Mouse (Mus musculus) testis, adult 2 months (tissue): Measurements from ENCODE around the gene Grasp. TPM values are rescaled to one million over a fixed set of nuclear protein-coding genes. Genes with fewer than 3 reads are reported as not detected.
A peak's percentile ranks its signal among the peaks of the same experiment; 100 is the strongest.

Source experiments
- H3K27ac ChIP-seq: fragments of 200-500 bp; 2 replicates; pipeline ENCODE4 v1.5.1; 2012; ENCODE audit warnings: low read depth, low read length; ENCODE audit not compliant: control insufficient read depth, insufficient read depth
- H3K27me3 ChIP-seq: fragments of 200-500 bp; 2 replicates; pipeline ENCODE4 v1.6.1; 2012; ENCODE audit warnings: mild to moderate bottlenecking, low read length, moderate library complexity; ENCODE audit not compliant: control insufficient read depth, insufficient read depth
- H3K36me3 ChIP-seq: fragments of 200-500 bp; 2 replicates; pipeline ENCODE4 v1.6.1; 2012; ENCODE audit warnings: mild to moderate bottlenecking, low read length; ENCODE audit not compliant: control insufficient read depth, insufficient read depth
- H3K4me1 ChIP-seq: fragments of 200-500 bp; 2 replicates; pipeline ENCODE4 v1.6.1; 2012; ENCODE audit warnings: low read length; ENCODE audit not compliant: control insufficient read depth, insufficient read depth
- H3K4me3 ChIP-seq: fragments of 200-500 bp; 2 replicates; pipeline ENCODE4 v1.5.1; 2012; ENCODE audit warnings: low read depth, mild to moderate bottlenecking, low read length, moderate library complexity, mixed read lengths; ENCODE audit not compliant: control insufficient read depth
- CTCF ChIP-seq: fragments of 200-500 bp; IDR thresholded peaks from 2 replicates; pipeline ENCODE4 v1.5.1; 2012; ENCODE audit warnings: low read depth, mild to moderate bottlenecking, inconsistent platforms, low read length, moderate library complexity; ENCODE audit not compliant: control insufficient read depth, insufficient read depth, insufficient replicate concordance
- POLR2A ChIP-seq: fragments of 200-500 bp; IDR thresholded peaks from 2 replicates; pipeline ENCODE4 v1.6.1; 2012; ENCODE audit warnings: low read depth, mild to moderate bottlenecking, inconsistent platforms, low read length, moderate library complexity; ENCODE audit not compliant: control insufficient read depth
- polyA plus RNA-seq: library from polyadenylated mRNA; depleted of rRNA; stranded (reverse); fragments of >200 nt; gene quantifications from 2 replicates; pipeline ENCODE4 v1.2.3, GENCODE M21; 2012

Gene Grasp
- polyA plus RNA-seq, 1 experiment, result 1.8 TPM

DNA sequence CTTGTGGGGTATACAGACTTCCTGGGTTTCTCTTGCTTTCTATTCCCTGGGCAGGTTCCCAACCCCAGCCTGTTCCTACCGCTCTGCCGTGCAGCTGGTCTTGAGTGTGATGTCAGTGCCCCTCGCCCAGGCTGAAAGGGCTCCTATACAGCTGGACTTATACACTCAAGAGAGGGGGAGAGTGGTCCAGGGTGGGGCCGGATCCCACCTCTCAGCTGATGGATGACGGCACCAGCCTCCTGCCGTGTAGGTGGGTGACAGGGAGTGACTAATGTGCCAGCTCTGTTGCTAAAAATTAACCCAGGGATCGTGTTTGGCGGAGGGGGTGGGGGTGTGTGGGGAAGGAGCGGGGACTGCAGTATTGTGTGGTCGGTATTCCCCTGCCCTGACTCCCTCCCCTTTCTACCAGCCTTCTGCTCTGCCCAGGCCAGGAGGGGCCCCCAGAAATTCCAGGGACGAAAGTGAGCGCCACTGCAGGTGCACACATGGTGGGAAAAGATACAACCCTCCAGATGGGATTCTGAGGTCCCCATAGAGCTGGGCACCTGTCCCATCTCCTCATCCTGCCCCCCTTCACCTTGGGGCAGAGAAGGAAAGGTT lies 11.8 kb downstream of the Grasp start:
- H3K36me3 ChIP-seq, result no peaks in the 10 kb centered on the region
- H3K4me3 ChIP-seq, result no peak overlapping the region
- TF ChIP-seq POLR2A, result no peak
- TF ChIP-seq CTCF, result no peak
- no peak overlapping the region for H3K27ac ChIP-seq
- H3K4me1 ChIP-seq, result peaks cover 15% of the 10 kb centered on the region
- no peaks in the 10 kb centered on the region for H3K27me3 ChIP-seq

DNA sequence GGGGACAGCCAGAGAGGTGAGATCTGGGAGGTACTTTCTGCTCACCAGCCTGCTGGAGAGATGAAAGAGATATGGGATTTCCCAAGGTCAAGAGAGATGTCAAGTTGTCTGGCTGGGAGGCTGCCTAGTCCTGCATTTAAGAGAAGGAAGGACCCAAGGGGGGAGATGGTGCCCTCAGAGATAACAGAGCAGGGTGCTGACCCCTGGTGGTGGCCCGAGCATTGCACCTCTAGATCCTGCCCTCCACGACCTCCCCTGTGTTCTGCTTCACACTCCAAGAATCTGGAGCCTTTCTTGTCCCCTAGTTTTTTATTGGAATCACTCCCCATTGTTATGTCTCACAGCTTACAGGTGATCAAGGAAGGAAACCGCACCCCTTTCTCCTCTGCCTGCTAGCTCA lies 12.9 kb downstream of the Grasp start:
- TF ChIP-seq POLR2A, result no peak
- TF ChIP-seq CTCF, result peak; percentile 78
- Histone ChIP-seq H3K36me3 (no peaks in the 10 kb centered on the region), H3K4me3 (no peak overlapping the region), H3K27me3 (no peaks in the 10 kb centered on the region), H3K4me1 (peaks cover 12% of the 10 kb centered on the region), H3K27ac (no peak overlapping the region)

DNA sequence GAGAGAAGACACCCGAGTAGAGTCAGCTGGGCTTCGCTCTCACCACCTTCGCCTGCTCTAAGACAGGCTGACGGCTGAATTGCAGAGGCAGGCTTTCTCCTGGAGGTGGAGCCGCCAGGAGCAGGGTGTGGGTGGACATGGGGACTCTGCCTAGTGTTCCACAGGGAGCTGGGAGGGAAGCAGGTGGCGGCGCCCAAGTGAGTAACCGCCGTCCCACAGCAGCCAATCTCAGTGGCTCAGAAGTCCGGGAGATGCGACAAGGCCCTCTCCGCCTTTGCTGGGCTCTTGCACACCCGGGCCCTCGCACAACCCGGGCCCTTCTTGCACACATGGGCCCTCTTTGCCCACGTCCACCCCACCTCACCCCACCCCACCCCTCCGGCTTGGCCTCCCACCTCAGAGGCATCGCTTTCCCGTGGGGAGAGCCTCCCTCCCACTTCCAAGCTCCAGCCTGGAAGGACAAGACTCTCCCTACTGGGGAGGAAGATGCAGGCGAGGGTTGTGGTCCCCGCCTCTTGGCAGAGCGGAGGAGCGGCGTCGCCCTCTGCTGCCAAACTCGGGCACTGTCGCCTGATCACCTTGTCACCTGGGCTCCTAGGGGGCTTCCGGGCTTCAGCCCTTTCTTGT lies 15.0 kb downstream of the Grasp start:
- no peak overlapping the region for H3K4me3 ChIP-seq
- H3K4me1 ChIP-seq, result peaks cover 9% of the 10 kb centered on the region
- TF ChIP-seq CTCF (peak; percentile 47; the same call in 1 of the 2 replicates), POLR2A (no peak)
- no peaks in the 10 kb centered on the region for H3K36me3 ChIP-seq
- H3K27ac ChIP-seq, result no peak overlapping the region
- H3K27me3 ChIP-seq, result no peaks in the 10 kb centered on the region

DNA sequence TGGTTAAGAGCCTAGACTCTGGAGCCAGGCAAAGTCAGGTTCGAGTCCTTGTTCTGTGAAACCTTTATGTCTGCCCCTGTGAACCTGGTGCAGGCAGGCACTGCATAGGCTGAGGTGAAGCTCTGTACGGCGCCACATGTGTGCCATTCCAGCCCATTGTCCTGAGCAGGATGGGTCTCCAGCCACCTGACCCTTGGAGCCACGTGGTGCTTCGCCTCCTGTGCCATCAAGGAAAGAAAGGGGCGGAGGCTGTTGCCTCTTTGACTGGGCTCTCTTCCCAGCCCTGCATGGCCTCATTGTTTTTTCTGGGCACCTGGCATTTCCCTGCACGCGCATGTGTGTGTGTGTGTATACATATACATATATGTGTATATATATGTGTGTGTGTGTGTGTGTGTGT lies 15.8 kb downstream of the Grasp start:
- no peaks in the 10 kb centered on the region for H3K27me3 ChIP-seq
- no peak overlapping the region for H3K27ac ChIP-seq
- H3K36me3 ChIP-seq, result no peaks in the 10 kb centered on the region
- no peak overlapping the region for H3K4me3 ChIP-seq
- H3K4me1 ChIP-seq, result peaks cover 9% of the 10 kb centered on the region
- TF ChIP-seq CTCF (no peak), POLR2A (no peak)

DNA sequence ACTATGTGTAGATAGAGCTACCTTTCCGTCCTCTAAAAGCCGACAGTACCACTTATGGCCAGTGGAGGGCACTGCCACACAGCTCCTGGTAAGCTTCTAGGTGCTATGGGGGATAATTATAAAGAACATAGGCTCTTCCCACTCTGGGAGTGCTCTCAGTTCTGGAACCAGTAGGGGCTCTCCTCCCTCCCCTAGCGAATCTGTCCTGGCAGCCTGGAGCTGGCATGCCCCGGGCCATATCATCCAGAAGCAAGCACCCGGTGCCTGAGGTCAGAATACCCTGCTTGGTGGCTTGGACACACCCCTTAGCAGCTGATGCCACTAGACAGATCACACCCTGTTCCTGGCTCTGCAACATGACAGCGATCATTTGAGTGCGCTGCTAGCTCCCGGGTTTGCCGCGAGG lies 16.8 kb downstream of the Grasp start:
- Histone ChIP-seq H3K36me3 (no peaks in the 10 kb centered on the region), H3K27ac (no peak overlapping the region), H3K4me3 (no peak overlapping the region), H3K4me1 (peaks cover 11% of the 10 kb centered on the region), H3K27me3 (no peaks in the 10 kb centered on the region)
- TF ChIP-seq CTCF, result peak; percentile 65; the same call in 1 of the 2 replicates
- no peak for TF ChIP-seq POLR2A

DNA sequence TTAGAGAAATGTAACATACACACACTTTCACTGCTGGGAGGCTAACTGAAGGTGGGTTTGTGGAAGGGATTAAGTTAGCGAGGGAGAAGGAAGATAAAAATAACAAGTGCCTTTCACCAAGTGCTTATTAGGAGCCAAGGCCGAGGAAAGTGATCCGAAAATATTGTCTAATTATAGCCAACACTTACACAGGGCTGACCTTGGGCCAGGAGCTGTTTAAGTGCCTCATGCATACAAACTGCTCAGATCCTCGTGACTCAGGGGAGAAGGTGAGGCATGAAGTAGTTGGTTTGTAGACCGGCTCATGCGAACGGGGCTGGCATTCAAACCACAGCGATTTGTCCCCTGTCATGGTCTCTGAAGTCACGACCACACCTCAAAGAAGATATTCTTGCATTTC lies 17.2 kb downstream of the Grasp start:
- no peak for TF ChIP-seq CTCF
- no peak for TF ChIP-seq POLR2A
- Histone ChIP-seq H3K27me3 (no peaks in the 10 kb centered on the region), H3K4me3 (no peak overlapping the region)

DNA sequence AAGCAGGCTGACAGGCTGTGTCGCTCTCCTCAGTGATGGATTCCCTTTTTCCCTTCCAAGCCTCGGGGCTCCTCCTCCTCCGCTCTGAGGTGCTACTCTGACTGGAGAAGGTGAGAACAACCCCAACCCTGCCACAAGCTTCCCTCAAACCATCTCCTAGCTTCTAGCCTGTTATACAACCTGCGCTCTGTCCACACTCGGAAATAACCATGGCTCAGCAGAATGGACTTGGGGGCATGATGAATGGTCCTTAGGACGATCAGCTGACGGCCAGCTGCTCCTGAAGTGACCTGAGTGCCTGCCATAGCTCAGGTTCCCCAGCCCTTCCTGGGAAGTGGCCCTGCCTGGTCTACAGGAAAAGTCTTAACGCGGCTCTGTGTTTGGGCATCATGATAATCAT lies 17.9 kb downstream of the Grasp start:
- H3K4me1 ChIP-seq, result peaks cover 14% of the 10 kb centered on the region

More for the DNA sequence above, 17.2 kb downstream of the Grasp start:
- peaks cover 14% of the 10 kb centered on the region for H3K4me1 ChIP-seq
- H3K27ac ChIP-seq, result 0 out of 2 replicates have a peak overlapping the region, but pooled peaks have one; percentile 9
- no peaks in the 10 kb centered on the region for H3K36me3 ChIP-seq

DNA sequence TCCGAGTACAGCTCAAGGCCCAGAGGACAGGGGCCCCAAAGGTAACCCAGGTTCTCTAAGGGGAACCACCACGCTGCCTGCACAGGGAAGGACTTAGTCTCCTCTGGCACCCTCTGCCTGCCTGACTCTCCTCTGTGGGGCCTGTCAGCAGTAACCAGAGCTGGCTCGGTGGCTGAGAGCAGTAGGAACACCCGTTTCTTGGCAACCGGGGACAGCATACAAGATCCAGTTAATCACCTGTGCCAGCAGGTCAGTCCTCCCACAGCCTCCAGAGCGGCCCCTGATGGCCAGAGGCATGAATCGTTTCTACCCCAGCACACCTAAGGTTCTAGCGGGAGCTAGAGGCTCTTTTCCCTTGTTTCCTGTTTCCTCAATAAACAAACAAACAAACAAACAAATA lies 18.7 kb downstream of the Grasp start:
- peaks cover 19% of the 10 kb centered on the region for H3K4me1 ChIP-seq
- TF ChIP-seq CTCF, result no peak
- TF ChIP-seq POLR2A, result no peak
- no peaks in the 10 kb centered on the region for H3K36me3 ChIP-seq
- H3K4me3 ChIP-seq, result no peak overlapping the region
- H3K27me3 ChIP-seq, result no peaks in the 10 kb centered on the region
- H3K27ac ChIP-seq, result no peak overlapping the region

More for the DNA sequence above, 17.9 kb downstream of the Grasp start:
- Histone ChIP-seq H3K27me3 (no peaks in the 10 kb centered on the region), H3K27ac (no peak overlapping the region), H3K36me3 (no peaks in the 10 kb centered on the region), H3K4me3 (no peak overlapping the region)
- no peak for TF ChIP-seq CTCF
- TF ChIP-seq POLR2A, result no peak
